Mouse (Mus musculus): Measurements from ENCODE around the gene Gmeb1. TPM values are rescaled to one million over a fixed set of nuclear protein-coding genes. Genes with fewer than 3 reads are reported as not detected.

Gene Gmeb1
- polyA plus RNA-seq, 2 experiments, result 8.1 to 9.9 TPM

GRCm38 (mm10) chr4:132194373-132194772 lies 67.0 kb downstream of the Gmeb1 start:
- H3K4me1 ChIP-seq (replicated peaks; ENCODE audit: control insufficient read depth in 2 of 2, insufficient read depth in 2 of 2, low read length in 1 of 2), result peaks cover 4 to 21% of the 10 kb centered on the region in 2 experiments

DNA sequence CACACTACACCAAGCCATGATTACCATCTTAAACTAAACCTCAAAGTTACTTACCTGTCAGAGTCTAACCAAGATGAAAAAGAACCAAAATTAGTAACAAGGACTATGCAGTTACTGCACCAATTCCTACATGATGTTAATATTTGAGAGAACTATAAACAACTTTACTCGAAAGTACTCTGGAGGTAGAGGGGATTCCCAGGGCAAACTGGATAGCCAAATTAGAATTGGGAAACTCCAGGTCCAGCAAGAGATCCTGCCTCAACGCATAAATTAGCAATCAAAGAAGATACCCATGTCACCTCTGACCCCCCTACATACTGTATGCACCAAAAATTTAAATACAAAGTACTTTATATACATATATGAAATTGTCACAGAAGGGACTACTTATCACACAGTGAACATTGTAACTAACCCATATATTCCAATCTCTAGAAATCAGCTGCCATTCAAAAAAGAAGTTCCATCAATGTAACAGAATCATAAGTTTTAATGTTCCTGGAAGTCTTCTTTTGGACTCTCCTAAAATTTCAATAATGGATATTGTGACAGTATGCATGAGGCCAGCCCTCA lies 73.5 kb downstream of the Gmeb1 start:
- Histone ChIP-seq H3K4me3 (ENCODE audit: insufficient read depth in 1 of 2, low read depth in 2 of 2, low read length in 2 of 2) (no peak overlapping the region), H3K9ac (replicated peaks) (no peak overlapping the region), H3K36me3 (replicated peaks; ENCODE audit: control insufficient read depth, insufficient read depth, low read depth) (peaks cover 39% of the 10 kb centered on the region), H3K9me3 (ENCODE audit: control insufficient read depth, low read length) (no peaks in the 10 kb centered on the region), H3K4me2 (ENCODE audit: low read depth) (no peak overlapping the region), H3K27me3 (ENCODE audit: control insufficient read depth, insufficient read depth, low read length) (no peaks in the 10 kb centered on the region), H3K27ac (no peak overlapping the region), H3K4me1 (replicated peaks; ENCODE audit: control insufficient read depth in 2 of 2, insufficient read depth in 2 of 2, low read length in 1 of 2) (no peaks in the 10 kb centered on the region)
- TF ChIP-seq CTCF (IDR thresholded peaks at IDR 0.05; ENCODE audit: low read depth) (no peak), EP300 (IDR thresholded peaks at IDR 0.05; ENCODE audit: low read depth) (no peak)
- ATAC-seq (ENCODE audit: insufficient read depth) (no peak), DNase-seq (ENCODE audit: low read depth in 3 of 3, low spot score in 3 of 3) (no peak)
- 83% methylated on average over 2 of the region's 2 CpGs for WGBS (ENCODE audit: insufficient replicate concordance)

More at GRCm38 (mm10) chr4:132194373-132194772, 67.0 kb downstream of the Gmeb1 start:
- H3K4me2 ChIP-seq (ENCODE audit: low read depth), result no peak overlapping the region
- H3K36me3 ChIP-seq (replicated peaks; ENCODE audit: control insufficient read depth, insufficient read depth, low read depth), result peaks cover 24% of the 10 kb centered on the region
- ATAC-seq (ENCODE audit: insufficient read depth) (no peak), DNase-seq (ENCODE audit: low read depth in 3 of 3, low spot score in 3 of 3) (no peak)
- 76% methylated on average over 6 of the region's 6 CpGs for WGBS (ENCODE audit: insufficient replicate concordance)
- no peaks in the 10 kb centered on the region for H3K27me3 ChIP-seq (ENCODE audit: control insufficient read depth, insufficient read depth, low read length)
- no peak overlapping the region for H3K9ac ChIP-seq (replicated peaks)
- no peak overlapping the region for H3K27ac ChIP-seq
- TF ChIP-seq CTCF (IDR thresholded peaks at IDR 0.05; ENCODE audit: low read depth) (no peak), EP300 (IDR thresholded peaks at IDR 0.05; ENCODE audit: low read depth) (no peak)
- H3K9me3 ChIP-seq (ENCODE audit: control insufficient read depth, low read length), result no peaks in the 10 kb centered on the region
- H3K4me3 ChIP-seq (ENCODE audit: insufficient read depth in 1 of 2, low read depth in 2 of 2, low read length in 2 of 2), result no peak overlapping the region

GRCm38 (mm10) chr4:132183162-132183561 lies 78.2 kb downstream of the Gmeb1 start:
- no peaks in the 10 kb centered on the region for H3K4me1 ChIP-seq (replicated peaks; ENCODE audit: control insufficient read depth in 2 of 2, insufficient read depth in 2 of 2, low read length in 1 of 2)
- no peak overlapping the region for H3K27ac ChIP-seq
- 88% methylated on average over 3 of the region's 3 CpGs for WGBS (ENCODE audit: insufficient replicate concordance)
- no peak for DNase-seq (ENCODE audit: low read depth in 3 of 3, low spot score in 3 of 3)
- ATAC-seq (ENCODE audit: insufficient read depth), result no peak
- peaks cover 23% of the 10 kb centered on the region for H3K36me3 ChIP-seq (replicated peaks; ENCODE audit: control insufficient read depth, insufficient read depth, low read depth)
- no peak overlapping the region for H3K4me3 ChIP-seq (ENCODE audit: insufficient read depth in 1 of 2, low read depth in 2 of 2, low read length in 2 of 2)
- no peak overlapping the region for H3K4me2 ChIP-seq (ENCODE audit: low read depth)
- H3K9ac ChIP-seq (replicated peaks), result no peak overlapping the region
- no peaks in the 10 kb centered on the region for H3K9me3 ChIP-seq (ENCODE audit: control insufficient read depth, low read length)
- H3K27me3 ChIP-seq (ENCODE audit: control insufficient read depth, insufficient read depth, low read length), result no peaks in the 10 kb centered on the region
- no peak for TF ChIP-seq CTCF (IDR thresholded peaks at IDR 0.05; ENCODE audit: low read depth)
- TF ChIP-seq EP300 (IDR thresholded peaks at IDR 0.05; ENCODE audit: low read depth), result no peak

DNA sequence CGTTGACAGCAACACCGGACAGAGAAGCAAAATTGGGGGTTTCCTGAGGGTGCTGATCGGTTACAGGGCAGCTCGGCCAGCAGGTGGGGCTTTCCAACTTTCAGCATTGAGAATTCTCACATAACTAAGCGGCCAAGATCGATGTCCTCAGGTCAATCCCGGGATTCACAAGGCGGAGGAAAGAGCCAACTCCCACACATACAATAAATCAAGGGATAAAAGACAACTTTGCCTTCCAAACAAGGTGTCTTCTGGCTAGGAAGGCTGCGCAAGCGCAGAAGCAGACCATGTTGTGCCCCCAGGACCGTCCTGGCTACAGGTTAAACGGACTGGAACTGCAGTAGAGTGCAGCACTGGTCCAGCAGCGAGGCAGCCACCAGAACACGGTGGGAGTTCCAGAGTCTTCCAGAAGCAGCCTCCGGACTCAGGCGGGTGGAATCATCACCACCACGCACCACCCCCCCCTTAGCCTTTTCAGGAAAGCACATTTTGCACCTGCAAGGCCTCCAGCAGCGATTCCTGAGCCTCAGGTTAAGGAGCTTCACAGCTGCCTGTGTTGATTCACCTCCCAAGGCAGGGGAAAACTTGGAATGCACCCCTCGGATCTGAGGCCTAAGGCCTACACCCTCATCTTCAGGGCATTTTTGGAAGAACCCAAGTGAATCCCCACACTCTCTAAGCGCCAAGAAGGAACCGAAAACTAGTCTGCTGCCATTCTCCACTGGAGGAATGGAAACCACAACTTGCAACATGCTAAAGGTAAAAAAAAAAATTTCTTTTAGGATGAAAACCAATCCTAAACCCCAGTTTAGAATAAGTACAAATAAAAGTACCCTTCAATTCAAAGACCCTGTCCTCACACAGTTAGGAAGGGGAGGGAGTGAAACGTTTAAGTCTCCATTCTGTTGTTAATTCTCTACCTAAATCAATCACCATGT lies 79.4 kb downstream of the Gmeb1 start:
- Histone ChIP-seq H3K27ac (no peak overlapping the region), H3K27me3 (ENCODE audit: control insufficient read depth, insufficient read depth, low read length) (no peaks in the 10 kb centered on the region), H3K9ac (replicated peaks) (no peak overlapping the region), H3K9me3 (ENCODE audit: control insufficient read depth, low read length) (no peaks in the 10 kb centered on the region), H3K36me3 (replicated peaks; ENCODE audit: control insufficient read depth, insufficient read depth, low read depth) (peaks cover 20% of the 10 kb centered on the region), H3K4me1 (replicated peaks; ENCODE audit: control insufficient read depth in 2 of 2, insufficient read depth in 2 of 2, low read length in 1 of 2) (no peaks in the 10 kb centered on the region), H3K4me2 (ENCODE audit: low read depth) (no peak overlapping the region), H3K4me3 (ENCODE audit: insufficient read depth in 1 of 2, low read depth in 2 of 2, low read length in 2 of 2) (no peak overlapping the region)
- WGBS (ENCODE audit: insufficient replicate concordance), result 69% methylated on average over 22 of the region's 22 CpGs
- DNase-seq (ENCODE audit: low read depth in 3 of 3, low spot score in 3 of 3), result no peak
- ATAC-seq (ENCODE audit: insufficient read depth), result no peak
- TF ChIP-seq EP300 (IDR thresholded peaks at IDR 0.05; ENCODE audit: low read depth) (no peak), CTCF (IDR thresholded peaks at IDR 0.05; ENCODE audit: low read depth) (no peak)

DNA sequence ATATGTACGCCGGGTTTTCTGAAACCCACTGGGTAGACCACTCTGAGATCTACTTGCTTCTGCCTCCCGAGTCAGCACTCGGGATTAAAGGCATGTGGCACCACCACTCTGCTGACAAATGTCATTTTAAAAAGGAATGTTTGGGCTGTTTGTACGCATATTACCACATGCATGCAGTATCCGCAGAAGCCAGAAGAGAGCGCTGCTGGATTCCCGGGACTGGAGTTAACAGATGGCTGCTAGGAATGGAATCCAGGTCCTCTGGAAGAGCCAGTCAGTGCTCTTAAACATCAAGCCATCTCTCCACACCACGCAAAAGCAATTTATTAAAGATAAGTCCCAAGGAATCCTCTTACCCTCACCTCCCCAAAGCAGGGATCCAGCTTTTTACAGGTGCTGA lies 80.7 kb downstream of the Gmeb1 start:
- Histone ChIP-seq H3K9ac (replicated peaks) (no peak overlapping the region), H3K27ac (no peak overlapping the region), H3K27me3 (ENCODE audit: control insufficient read depth, insufficient read depth, low read length) (no peaks in the 10 kb centered on the region), H3K4me1 (replicated peaks; ENCODE audit: control insufficient read depth in 2 of 2, insufficient read depth in 2 of 2, low read length in 1 of 2) (no peaks in the 10 kb centered on the region), H3K4me3 (ENCODE audit: insufficient read depth in 1 of 2, low read depth in 2 of 2, low read length in 2 of 2) (no peak overlapping the region), H3K9me3 (ENCODE audit: control insufficient read depth, low read length) (no peaks in the 10 kb centered on the region), H3K4me2 (ENCODE audit: low read depth) (no peak overlapping the region), H3K36me3 (replicated peaks; ENCODE audit: control insufficient read depth, insufficient read depth, low read depth) (peaks cover 16% of the 10 kb centered on the region)
- TF ChIP-seq CTCF (IDR thresholded peaks at IDR 0.05; ENCODE audit: low read depth) (peak; percentile 41; the same call in 1 of the 2 replicates), EP300 (IDR thresholded peaks at IDR 0.05; ENCODE audit: low read depth) (no peak)
- 74% methylated on average over 9 of the region's 9 CpGs for WGBS (ENCODE audit: insufficient replicate concordance)
- DNase-seq (ENCODE audit: low read depth in 3 of 3, low spot score in 3 of 3), result no peak
- no peak for ATAC-seq (ENCODE audit: insufficient read depth)

All from liver, embryonic 14.5 days (tissue).